Mouse (Mus musculus) brain, embryonic 18.5 days (tissue): Measurements from ENCODE around the gene Tmem216.

Experiments
- DNase-seq: peaks from one replicate; pipeline ENCODE4 v3.0.0-alpha.2; 2012; ENCODE audit warnings: low read depth, low spot score

The Tmem216 gene

DNA sequence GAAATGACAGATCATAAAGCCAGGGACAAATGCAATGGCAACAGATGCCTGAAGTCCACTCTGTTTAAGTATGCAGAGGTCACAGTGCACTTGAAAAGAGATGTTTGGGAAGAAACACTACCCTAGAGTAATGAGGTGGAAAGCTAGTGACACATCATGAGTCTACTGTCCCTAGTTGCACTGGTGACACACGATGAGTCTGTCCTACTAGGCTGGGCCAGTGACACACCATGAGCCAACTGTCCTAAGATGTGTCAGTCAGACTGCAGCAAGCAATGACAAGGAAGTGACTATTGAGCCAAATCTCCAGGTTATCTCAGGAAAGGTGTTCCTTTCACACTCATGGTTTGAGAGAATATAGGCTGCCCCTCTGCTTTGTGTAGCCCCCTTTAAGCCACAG is 60.4 kb downstream of the Tmem216 start:
- DNase-seq, result no peak

GRCm38 (mm10) chr19:10486264-10486738 is 69.7 kb downstream of the Tmem216 start:
- DNase-seq, result peak; percentile 36
